Mouse (Mus musculus): ENCODE measurements at regions not wholly inside any gene's neighbourhood (a gene's known extent, or its start where the extent isn't known, plus 50 kb on each side); places are given as distances from the start of the nearest gene placed in this dataset.
"Not testable (repeated sequence)": the region's sequence is repeated elsewhere in the genome, so short reads cannot be mapped to it uniquely, and the experiment has no call there.

DNA sequence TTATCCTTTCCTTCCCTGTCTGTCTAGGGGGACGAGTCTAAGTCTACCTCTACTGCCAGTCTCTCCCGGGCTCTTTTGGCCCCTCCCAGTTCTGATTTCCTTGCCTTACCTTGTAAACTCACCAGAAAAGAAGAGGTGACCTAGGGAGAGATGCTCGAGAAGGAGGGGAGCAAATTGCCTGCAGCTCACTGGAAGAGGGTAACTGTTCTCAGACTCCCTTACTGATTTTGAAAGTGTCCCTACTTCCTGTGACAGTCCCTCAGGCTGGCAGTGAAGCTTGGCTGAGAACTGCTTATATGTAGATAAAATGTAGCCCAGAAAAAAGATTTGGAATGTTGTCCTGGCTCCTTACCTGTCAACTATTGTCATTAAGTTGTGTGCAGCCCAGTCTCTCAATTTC, 180.6 kb upstream of the Tab2 start:
- DNase-seq, result no peak

DNA sequence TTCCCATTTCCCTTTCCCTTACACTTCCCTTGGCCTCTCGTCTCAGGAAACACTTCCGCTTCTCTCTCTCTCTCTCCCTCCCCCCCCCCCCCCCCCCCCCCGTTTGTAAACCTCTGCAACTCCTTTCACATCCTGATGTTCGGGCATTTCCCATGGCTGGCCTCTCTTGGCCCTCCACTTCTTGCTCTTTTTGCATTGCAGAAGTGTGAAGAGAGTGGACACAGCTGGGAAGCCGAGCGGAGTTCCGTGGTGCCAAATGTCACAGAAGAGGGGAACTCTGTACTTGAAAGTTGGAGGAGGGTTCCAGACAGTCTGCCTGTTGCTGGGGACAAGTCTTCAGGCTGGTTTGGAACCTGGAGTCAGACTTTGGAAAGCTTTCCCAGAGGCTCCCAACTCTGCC, 179.2 kb upstream of the Tab2 start:
- DNase-seq, result no peak

DNA sequence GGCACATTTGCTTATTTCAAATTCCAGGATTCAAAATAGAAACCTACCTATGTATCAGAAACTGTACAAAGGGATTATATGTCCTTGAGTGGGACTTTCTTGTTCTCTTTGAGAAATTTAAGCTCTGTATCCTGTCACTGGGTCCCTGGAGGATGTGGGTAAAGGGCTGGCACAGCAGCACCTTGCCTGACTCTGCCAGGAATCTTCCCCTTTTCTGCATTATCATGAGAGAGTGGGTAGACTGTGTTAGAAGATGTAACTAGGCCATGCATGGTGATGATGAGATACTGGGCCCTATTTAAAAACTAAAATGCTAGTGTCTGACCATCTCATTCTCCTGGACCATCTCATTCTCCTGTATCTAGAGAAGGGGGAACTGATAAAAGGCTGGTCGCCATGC, 178.4 kb upstream of the Tab2 start:
- no peak for DNase-seq

DNA sequence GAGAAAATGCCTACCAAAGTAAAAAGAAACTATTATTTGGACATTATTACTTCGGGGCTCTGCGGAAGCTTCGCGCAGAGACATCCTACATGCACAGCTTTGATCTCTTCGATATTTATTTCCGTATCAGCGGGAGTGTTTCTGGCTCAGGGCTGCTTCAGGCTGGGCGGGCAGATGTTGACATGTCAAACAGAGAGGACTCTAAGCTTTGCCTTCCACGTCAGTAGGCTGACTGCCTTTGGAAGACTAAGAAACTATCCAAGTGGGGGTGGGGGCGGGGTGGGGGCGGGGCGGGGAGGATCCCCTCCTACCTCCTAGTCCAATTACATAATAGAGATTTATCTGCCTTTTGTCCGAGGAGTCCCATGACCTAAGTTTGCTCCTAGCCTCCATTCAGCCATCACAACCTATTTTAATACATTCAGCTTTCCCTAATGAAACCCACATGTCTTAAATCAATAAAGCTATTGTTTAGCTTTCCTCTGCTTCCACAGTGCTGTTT, 177.5 kb upstream of the Tab2 start:
- peak; percentile 8 for DNase-seq

DNA sequence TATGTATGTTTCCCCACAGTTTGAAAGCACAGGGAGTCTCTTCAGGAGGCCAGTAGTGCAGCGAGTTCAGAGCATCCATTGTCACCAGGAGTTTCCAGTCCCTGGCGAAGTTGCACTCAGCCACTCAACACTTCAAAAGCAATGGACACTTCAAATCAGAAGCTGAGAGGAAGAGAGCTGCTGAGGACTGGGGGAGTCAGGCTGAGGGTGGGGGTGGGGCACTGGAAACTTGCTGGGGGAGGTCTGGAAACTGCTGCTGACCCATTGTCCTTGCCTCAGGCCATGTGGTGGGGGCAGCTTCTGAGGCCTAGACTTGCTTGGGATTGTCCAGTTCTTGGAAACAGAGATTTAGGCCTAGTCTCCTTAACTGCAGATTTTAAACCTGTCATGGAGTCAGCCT, 176.8 kb upstream of the Tab2 start:
- no peak for DNase-seq

DNA sequence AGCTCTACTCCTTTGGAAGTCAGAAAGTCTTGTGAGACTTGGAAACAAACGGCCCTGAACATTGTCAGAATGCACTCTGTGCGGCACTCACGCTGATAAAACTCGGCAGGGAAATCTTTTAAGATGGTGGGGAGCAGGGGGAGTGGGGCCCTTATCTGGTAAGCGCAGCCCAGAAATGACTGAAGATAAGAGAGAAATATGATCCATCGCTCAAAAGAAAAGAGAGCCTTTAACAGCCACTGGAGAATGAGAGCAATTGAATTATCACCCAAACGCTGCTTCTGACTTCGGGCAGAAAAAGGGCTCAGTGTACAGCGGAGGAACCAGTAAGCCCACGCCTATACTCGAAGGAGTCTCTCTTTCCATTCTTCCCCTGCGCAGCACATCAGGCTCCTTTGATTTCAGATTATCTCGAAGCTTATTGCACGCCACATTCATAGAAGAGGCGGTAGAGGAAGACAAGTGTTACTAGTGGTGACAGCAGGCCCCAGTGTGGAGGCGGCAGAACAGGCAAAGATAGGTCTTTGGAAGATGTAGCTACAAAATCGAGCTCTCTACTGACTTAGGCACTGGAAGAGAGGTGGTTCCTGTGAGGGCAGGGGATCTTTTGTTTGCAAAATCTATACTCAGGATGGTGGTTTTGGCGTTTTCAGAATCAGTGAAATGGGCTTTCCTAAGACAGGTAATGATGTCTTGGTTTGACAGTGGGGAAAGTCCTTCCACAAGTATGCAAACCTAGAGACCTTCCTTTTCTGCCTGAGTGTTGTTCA, 174.6 kb upstream of the Tab2 start:
- DNase-seq, result no peak

DNA sequence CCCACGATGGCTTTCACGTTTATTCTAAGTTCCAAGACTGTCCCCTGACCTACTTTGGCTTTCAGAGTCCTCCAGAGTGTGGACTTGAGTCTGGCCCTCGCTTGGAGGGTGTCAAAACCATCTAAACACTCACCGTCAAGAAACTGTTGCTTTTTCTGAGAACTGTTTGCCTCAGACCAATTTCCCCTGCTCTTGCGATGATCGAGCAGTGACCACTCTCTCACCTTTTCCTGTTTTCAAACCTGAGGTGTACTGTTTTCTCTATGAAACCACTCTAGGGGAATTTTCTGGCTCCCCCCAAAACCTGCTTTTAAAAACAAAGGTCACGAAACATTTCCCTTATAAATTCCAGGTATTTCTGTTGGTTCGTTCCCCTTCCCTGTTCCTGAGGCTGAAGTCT, 174.0 kb upstream of the Tab2 start:
- no peak for DNase-seq

DNA sequence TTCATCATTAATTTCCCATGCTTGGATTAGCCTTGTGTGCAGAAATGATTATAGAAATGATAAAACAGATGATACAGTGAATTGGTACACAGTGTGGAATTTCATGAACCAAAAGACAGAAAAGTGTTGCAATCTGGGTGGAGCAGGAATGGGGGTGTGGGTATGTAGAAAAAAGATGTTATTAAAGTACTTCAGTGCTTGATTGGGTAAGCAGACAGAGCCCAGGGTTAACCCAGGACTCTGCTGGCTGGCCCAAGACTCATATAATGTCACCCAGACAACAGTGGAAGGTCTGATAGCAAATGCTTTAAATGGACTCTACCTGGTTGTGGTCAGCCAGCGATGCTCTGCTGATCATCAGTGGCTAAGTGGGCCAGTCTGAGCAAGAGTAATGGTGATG, 168.1 kb upstream of the Tab2 start:
- no peak for DNase-seq

DNA sequence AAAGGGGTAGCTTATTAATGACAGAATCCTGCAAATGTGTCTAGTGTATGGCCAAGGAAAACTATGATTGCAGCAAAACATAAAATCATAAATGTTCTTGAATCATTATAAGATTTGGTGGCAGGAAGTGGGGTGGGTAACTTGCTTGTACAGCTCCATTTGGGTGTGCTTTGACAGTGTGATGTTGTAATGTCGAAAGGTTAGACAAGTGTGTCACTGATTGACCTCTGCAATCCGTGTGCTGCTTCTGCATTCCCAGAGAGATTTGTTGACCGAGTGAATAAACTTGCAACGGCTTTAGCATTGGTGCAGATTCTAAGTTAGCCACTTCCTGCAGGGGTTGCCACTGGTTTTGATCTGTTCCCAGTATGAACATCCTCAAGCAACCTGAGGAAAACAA, 165.9 kb upstream of the Tab2 start:
- DNase-seq, result no peak

DNA sequence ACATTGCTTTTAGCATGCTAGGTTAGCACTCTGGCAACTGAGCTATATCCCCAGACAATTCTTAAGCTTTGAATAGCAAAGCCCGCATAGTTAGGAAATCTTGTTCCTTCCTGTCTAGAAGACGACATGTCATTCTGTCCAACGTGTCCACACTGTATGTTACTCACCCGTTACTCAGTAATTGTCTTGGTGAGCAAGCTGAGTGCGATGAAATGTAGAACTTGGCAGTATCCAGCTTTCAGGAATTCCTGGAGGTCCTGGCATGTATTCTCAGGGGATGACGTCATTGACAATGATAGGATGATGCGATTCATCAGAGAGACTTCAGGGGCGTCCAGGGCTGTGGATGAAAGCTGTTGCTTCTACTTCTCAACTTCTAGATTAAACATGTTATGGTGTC, 160.8 kb upstream of the Tab2 start:
- DNase-seq, result no peak

DNA sequence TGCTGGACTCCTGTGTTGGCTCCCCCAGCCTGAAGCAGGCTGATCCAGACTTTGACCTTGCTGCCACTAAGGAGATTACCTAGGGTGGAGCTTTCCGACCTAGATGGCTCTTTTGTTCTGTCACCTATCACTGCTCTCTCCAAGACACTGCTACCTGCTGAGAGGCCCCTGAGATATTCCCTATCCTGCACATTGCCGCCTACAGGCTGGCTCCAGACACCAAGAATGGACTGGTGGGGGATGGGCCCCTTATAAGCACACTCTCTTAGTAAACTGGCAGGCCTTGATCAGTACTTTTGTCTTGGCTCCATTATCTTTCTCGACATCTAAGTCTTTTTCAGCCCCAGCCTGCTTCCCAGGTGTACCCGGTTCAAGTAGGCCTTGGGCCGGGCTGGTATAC, 158.9 kb upstream of the Tab2 start:
- not testable (repeated sequence) for DNase-seq

DNA sequence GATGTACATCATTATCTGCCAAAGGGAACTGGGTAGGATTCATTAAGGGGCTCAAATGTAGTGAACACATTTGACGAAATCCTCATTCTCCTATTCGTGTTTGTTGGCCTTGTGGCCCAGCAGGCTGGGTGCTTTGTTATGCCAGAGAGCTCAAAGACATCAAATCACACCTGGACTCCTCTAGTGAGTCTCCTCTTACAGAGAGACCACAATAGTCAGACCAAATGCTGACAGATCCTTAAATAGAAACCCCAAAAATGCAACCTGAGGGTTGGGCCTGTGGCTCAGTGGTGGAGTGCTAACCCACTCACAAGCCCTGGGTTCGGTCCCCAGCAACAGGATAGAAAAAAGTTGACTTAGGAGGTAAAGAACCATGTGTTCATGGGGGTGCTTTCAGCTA, 158.5 kb upstream of the Tab2 start:
- no peak for DNase-seq

DNA sequence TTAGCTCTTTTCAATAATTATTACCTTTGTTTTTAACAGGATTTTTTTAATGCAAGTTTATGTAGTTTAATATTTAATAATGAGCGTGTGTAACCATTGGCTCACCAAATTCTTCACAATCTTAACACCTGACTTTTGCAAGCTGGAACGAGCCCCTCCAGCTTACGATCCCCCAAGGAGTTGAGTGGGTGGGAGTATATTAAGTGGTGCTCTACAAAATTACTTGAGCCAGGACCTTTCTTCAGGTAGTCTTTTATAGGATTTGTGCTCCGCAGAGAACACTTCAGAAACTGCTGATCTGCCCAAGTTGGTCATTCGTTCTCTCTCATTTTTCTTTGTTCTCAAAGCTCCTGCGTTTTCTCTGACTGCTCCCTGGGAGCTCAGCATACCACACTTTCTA, 144.5 kb upstream of the Tab2 start:
- no peak for DNase-seq

DNA sequence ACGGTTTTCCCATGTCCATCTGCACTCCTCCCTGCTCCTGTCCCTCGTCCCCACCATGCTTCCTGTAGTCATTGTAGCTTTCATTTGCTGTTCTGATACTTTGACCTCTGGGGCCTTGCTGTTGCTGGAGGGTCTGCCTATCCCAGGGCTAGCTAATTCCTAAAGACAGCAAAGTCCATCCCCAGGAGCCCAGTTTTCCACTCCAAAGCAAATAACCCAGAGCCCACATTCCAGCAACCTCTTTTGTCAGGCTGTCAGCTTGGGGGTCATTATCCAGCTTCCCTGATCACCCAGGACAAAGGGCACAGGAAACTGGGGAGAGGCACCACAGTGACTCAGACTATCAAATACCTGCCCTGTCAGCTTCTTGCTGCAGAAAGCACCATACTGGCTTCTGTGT, 139.9 kb upstream of the Tab2 start:
- DNase-seq, result no peak

DNA sequence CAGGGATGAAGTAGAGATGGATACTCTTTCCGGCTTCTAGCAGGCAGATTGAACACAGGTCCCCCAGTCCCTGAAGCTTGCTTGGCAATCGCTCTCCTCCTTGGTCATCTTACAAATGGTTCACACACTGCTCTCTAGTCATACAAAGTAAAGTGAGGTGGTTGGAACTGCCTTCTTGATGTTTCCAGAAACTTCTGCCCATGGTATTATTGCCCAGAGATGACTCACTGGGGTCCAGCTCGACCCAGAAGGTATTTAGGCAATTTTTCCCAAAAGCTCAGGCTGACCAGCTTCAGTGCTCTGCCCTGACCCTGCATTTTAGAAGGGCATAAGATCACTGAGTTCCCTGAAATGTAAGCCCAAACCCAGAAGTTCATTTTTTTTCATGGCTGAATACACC, 139.2 kb upstream of the Tab2 start:
- DNase-seq, result no peak

DNA sequence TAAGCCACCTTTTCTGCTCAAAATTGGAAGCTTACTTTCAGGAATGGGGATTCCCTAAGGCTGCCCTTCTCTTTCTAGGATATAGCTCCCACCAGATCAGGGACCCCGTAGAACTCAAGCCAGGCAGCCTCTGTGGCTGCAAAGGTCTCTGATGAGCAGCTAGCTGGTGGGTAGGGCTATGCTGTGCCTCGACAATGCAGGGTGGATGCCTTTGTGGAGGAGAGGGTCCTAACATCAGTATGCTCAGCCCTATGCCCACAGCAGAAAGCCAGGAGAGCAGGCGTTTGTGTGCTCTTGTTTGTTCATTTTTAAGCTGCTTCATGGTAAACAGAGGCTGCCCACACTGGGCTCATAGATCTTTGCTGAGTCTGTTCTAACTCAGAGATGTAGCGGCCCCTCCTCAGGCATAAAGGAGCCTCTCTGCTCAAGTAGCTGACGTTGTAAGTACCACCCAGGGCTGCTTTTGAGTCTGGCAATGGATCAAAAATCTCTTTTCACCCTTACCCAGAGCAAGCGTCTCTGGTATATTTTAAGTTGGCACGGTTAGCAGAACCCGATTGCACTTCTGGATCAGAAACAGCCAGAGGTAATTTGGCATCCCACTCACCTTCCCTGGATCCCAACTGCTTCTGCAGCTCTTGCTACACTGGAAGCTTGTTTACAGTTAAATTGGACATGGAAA, 136.0 kb upstream of the Tab2 start:
- no peak for DNase-seq

DNA sequence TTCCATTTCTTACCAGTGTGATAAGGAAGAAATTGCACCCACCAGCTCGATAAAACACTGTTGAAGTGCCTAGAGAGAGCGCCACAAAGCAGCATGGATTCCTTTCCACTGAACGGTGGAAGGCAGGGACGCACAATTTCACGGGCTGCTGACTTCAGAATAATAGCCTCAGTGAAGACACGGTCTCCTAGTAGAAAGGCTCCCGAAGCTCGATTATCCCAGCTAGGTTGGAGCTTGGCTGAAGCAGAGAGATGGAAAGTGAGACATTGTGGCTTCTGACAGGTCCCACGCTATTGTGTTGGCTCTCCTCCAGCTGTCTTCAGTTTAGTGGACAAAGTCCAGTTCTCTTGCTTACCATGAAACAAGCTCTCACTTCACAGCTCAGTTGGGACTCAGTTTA, 133.3 kb upstream of the Tab2 start:
- DNase-seq, result peak; percentile 15

DNA sequence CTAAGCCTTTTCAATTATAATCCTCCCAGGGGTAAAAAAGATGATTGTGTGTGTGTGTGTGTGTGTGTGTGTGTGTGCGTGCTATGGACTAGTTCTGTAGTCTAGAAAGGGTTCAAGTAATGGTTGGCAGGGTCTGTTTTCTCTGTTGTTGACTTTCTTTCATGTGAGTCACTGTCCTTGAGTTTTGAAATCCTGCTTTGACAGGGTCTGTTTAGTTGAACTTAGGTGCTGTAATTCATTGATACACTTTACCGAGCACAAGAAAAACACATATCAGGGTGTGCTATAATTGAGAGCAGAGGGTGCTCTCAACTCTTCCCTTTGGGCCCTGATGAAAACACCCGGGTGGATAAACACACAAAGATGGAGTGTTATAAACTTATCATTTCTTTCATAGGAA, 132.7 kb upstream of the Tab2 start:
- DNase-seq, result no peak

DNA sequence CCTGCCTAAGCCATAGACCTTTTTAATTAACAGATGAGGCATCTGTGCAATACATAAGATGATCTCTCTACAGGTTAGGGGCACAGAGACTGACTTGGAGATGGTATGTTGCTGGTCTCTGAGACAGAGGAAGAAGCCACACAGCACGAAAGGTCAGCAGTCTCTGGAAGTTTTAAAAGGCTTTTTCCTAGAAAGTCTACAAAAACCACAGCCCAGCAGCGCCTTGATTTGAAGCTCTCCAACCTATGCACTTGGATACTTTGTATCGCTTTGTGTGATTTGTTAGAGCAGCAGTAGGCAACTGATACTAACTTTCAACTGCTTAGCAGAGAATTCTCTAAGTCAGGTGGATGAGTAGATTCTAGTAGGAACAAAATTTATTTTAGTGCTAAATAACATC, 132.3 kb upstream of the Tab2 start:
- DNase-seq, result no peak

DNA sequence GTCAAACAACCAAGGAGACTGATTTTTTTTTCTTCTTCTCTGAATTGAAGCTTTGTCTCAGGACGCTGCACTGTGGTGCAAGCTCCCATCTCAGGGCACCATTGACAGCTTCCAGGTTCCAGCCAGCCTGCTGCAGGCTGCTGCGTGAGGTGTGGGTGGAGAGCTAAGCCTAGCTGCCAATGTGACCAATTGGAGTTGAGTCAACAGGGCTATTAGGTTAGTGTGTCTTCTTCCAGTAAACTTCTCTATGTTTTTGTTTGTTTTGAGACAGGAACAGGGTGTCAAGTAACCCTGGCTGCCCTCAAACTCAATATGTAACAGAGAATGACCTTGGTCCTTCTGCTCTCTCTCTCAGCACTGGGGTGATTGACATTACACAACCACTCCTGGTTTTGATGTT, 131.1 kb upstream of the Tab2 start:
- peak; percentile 45 for DNase-seq

DNA sequence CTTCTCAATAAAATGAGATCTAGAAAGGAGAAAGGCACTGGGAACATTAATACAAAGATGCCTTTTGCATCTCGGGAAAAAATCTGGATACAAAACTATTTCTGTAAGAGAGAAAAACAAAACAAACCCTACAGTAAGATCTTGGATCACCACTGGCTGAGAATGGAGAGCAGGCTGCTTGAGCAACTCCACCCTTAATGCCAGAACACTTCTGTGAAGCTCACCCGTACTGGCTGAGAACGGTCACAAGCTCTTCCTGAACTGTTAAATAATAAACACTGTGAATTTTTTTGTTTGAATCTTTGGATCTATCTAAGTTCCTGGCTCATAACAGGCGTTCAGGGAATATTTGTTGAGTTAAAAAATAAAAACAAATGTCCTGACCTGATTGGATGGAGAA, 130.4 kb upstream of the Tab2 start:
- no peak for DNase-seq

DNA sequence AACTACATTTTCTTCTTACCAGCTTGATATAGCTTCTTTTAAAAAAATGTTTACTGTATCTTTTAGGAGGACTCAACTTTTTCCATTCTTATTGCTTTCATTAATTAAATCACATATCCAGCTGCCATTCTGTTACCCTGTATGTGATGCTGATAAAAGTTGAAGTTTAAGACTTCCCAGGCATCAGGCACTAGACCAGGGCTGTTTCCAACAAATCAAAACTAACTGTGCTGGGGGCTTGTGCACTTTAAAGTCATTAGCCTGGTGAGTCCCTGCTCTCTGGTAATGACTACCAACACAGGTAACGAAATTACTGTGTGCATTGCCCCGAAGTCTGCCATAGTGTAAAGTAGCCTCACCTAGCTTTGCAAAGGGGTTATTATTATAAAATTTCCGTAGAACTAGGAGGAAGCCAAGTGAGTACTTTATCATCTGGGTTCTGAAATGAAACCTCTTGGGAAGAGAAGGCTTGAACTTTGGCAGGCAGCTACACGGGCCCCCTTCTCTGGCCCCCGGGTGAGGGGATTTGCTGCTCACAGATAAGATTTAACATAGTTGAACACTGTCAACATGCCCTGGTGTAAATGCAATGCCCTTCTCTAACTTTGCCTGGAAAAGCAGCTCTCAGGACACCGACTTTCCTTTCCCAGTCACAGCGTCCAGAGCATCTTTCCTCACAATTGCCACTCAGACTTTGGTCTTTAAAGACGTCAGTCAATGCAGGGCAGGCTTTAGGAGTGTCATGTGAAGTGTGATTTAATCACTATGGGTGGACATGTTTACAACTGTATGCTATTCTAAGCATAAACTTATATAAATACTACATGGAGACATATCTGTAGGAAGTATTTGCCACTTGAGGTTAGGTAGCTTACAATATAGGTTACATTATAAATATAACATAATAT, 122.1 kb upstream of the Tab2 start:
- DNase-seq, result no peak

DNA sequence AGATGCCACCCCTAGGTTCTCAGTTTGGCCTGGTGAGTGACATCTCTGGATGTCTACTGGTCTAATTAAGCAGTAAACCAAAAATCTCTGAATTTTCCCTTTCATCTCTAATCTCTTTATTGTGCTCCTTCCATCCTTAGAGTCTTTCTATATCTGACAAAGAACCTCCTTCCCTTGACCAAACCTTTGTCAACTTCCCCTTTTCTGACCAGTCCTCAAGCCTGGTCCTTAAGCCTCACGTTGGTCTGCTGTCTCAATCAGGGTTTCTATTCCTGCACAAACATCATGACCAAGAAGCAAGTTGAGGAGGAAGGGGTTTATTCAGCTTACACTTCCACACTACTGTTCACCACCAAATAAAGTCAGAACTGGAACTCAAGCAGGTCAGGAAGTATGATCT, 116.4 kb upstream of the Tab2 start:
- no peak for DNase-seq
